Mouse (Mus musculus) heart, postnatal 0 days (tissue): ENCODE results near the gene E130114P18Rik. TPM values are rescaled to one million over a fixed set of nuclear protein-coding genes. Genes with fewer than 3 reads are reported as not detected.

Source experiments
- ATAC-seq: fragments of 200-750 bp; cut with Nextera tagmentation; 2 replicates; pipeline ENCODE4 v1.8.0; 2017; ENCODE audit warnings: low read depth, moderate number of reproducible peaks, moderate library complexity; ENCODE audit not compliant: insufficient read depth
- DNase-seq: peaks from one replicate; pipeline ENCODE4 v3.0.0-alpha.2; 2016; ENCODE audit warnings: low spot score
- H3K27ac ChIP-seq: fragments of 300-500 bp; sonication (generic); 2 replicates; pipeline ENCODE4 v1.5.1; 2014; ENCODE audit warnings: low read depth, mild to moderate bottlenecking
- H3K27me3 ChIP-seq: fragments of 300-500 bp; sonication (generic); 2 replicates; pipeline ENCODE4 v1.6.1; 2014; ENCODE audit warnings: low read length, mixed read lengths; ENCODE audit not compliant: control insufficient read depth, insufficient read depth
- H3K36me3 ChIP-seq: fragments of 300-500 bp; sonication (generic); replicated peaks from 2 replicates; pipeline ENCODE4 v1.6.1; 2014; ENCODE audit warnings: low read length, mixed read lengths; ENCODE audit not compliant: control insufficient read depth, insufficient read depth
- H3K4me1 ChIP-seq: fragments of 300-500 bp; sonication (generic); 2 replicates; pipeline ENCODE4 v1.6.1; 2014; ENCODE audit warnings: antibody characterized with exemption; ENCODE audit not compliant: control insufficient read depth, insufficient read depth
- H3K4me2 ChIP-seq: fragments of 300-500 bp; sonication (generic); 2 replicates; pipeline ENCODE4 v1.6.1; 2014; ENCODE audit warnings: low read depth, mild to moderate bottlenecking, low read length, moderate library complexity
- H3K4me3 ChIP-seq: fragments of 300-500 bp; sonication (generic); 2 replicates; pipeline ENCODE4 v1.5.1; 2014; ENCODE audit warnings: low read depth, low read length
- H3K9ac ChIP-seq: fragments of 300-500 bp; sonication (generic); replicated peaks from 2 replicates; pipeline ENCODE4 v1.6.1; 2014; ENCODE audit warnings: low read depth, low read length, mixed read lengths
- H3K9me3 ChIP-seq: fragments of 300-500 bp; sonication (generic); replicated peaks from 2 replicates; pipeline ENCODE4 v1.6.1; 2016; ENCODE audit warnings: low read length; ENCODE audit not compliant: control insufficient read depth
- CTCF ChIP-seq: IDR thresholded peaks from 2 replicates; pipeline ENCODE4 v1.5.1; 2016; ENCODE audit warnings: antibody characterized with exemption, control low read depth, low read depth
- EP300 ChIP-seq: IDR thresholded peaks from 2 replicates; pipeline ENCODE4 v1.6.1; 2016; ENCODE audit warnings: antibody characterized with exemption, low read depth
- WGBS: fragments of 180-500 bp; shearing (Covaris S2); extraction: QIAGEN DNeasy Blood & Tissue Kit; methylation state at CpG from one replicate; pipeline ENCODE4 v1.1.7; 2014; 5-methylcytosine and 5-hydroxymethylcytosine counted together
- polyA plus RNA-seq: library from polyadenylated mRNA; unstranded; fragments of >200 nt; fragmentation: Nextera tagmentation; extraction: Ambion mirVana; gene quantifications from 2 replicates; pipeline ENCODE4 v1.2.1, GENCODE M21; 2015
- total RNA-seq: library from RNA; depleted of rRNA; stranded (reverse); fragments of >200 nt; gene quantifications from 2 replicates; pipeline ENCODE4 v1.2.3, GENCODE M21; 2014; ENCODE audit warnings: low replicate concordance

The E130114P18Rik gene
- total and polyA plus RNA-seq, 2 experiments from 2014 or later, result 0.45 TPM; not detected in 1

- no peaks in the 10 kb centered on the region for H3K9me3 ChIP-seq
- H3K4me3 ChIP-seq, result no peak overlapping the region
- no peak overlapping the region for H3K9ac ChIP-seq
- no peak overlapping the region for H3K27ac ChIP-seq
- DNase-seq (no peak), ATAC-seq (no peak)
- H3K4me1 ChIP-seq, result no peaks in the 10 kb centered on the region
- no peak overlapping the region for H3K4me2 ChIP-seq
- no peak for TF ChIP-seq EP300
- no peak for TF ChIP-seq CTCF
- no peaks in the 10 kb centered on the region for H3K27me3 ChIP-seq
- H3K36me3 ChIP-seq, result no peaks in the 10 kb centered on the region
- WGBS, result 83% methylated on average over 7 of the region's 7 CpGs
Measured at GRCm38 (mm10) chr4:97696684-97697615, 80.9 kb downstream of the E130114P18Rik start.

GRCm38 (mm10) chr4:97695414-97696040 lies 82.4 kb downstream of the E130114P18Rik start:
- peak; percentile 17; the same call in 1 of the 2 replicates for ATAC-seq
- DNase-seq, result peak; percentile 16
- H3K27ac ChIP-seq, result no peak overlapping the region
- peaks cover 3% of the 10 kb centered on the region; the same call in 1 of the 2 replicates for H3K4me1 ChIP-seq
- H3K27me3 ChIP-seq, result no peaks in the 10 kb centered on the region
- H3K9ac ChIP-seq, result no peak overlapping the region
- H3K9me3 ChIP-seq, result no peaks in the 10 kb centered on the region
- H3K4me2 ChIP-seq, result no peak overlapping the region
- H3K4me3 ChIP-seq, result no peak overlapping the region
- 52% methylated on average over 7 of the region's 7 CpGs for whole genome bisulfite sequencing
- H3K36me3 ChIP-seq, result no peaks in the 10 kb centered on the region
- no peak for TF ChIP-seq CTCF
- TF ChIP-seq EP300, result no peak

- H3K4me1 ChIP-seq, result peaks cover 6% of the 10 kb centered on the region; the same call in 1 of the 2 replicates
- H3K9me3 ChIP-seq, result no peaks in the 10 kb centered on the region
- H3K27me3 ChIP-seq, result no peaks in the 10 kb centered on the region
- ATAC-seq, result no peak
- 61% methylated on average over 4 of the region's 4 CpGs for WGBS
- DNase-seq, result no peak
- no peak overlapping the region for H3K27ac ChIP-seq
- TF ChIP-seq EP300, result no peak
- TF ChIP-seq CTCF, result no peak
- no peak overlapping the region for H3K9ac ChIP-seq
- H3K4me2 ChIP-seq, result no peak overlapping the region
- H3K4me3 ChIP-seq, result no peak overlapping the region
- no peaks in the 10 kb centered on the region for H3K36me3 ChIP-seq
Measured at GRCm38 (mm10) chr4:97693931-97694330, 83.9 kb downstream of the E130114P18Rik start.

- DNase-seq (no peak), ATAC-seq (no peak)
- H3K9me3 ChIP-seq, result no peaks in the 10 kb centered on the region
- WGBS, result 83% methylated on average over 4 of the region's 4 CpGs
- no peaks in the 10 kb centered on the region for H3K36me3 ChIP-seq
- TF ChIP-seq CTCF (no peak), EP300 (no peak)
- H3K4me2 ChIP-seq, result no peak overlapping the region
- no peak overlapping the region for H3K27ac ChIP-seq
- H3K9ac ChIP-seq, result no peak overlapping the region
- H3K4me1 ChIP-seq, result peaks cover 6% of the 10 kb centered on the region; the same call in 1 of the 2 replicates
- H3K27me3 ChIP-seq, result no peaks in the 10 kb centered on the region
- H3K4me3 ChIP-seq, result no peak overlapping the region
Measured at GRCm38 (mm10) chr4:97693054-97693453, 84.8 kb downstream of the E130114P18Rik start.

GRCm38 (mm10) chr4:97690384-97690766 lies 87.5 kb downstream of the E130114P18Rik start:
- TF ChIP-seq CTCF, result no peak
- no peak for TF ChIP-seq EP300
- H3K9me3 ChIP-seq, result no peaks in the 10 kb centered on the region
- ATAC-seq (0 out of 2 replicates have a peak, but pooled peaks have one; percentile 22), DNase-seq (no peak)
- 70% methylated on average over 7 of the region's 7 CpGs for WGBS
- no peak overlapping the region for H3K4me2 ChIP-seq
- H3K27ac ChIP-seq, result peak overlapping the region; percentile 48
- H3K9ac ChIP-seq, result no peak overlapping the region
- H3K4me1 ChIP-seq, result peaks cover 6% of the 10 kb centered on the region
- H3K27me3 ChIP-seq, result no peaks in the 10 kb centered on the region
- no peaks in the 10 kb centered on the region for H3K36me3 ChIP-seq
- no peak overlapping the region for H3K4me3 ChIP-seq
